Mouse (Mus musculus): ENCODE results near the gene Uba2. TPM values are rescaled to one million over a fixed set of nuclear protein-coding genes. Genes with fewer than 3 reads are reported as not detected.
A peak's percentile ranks its signal among the peaks of the same experiment; 100 is the strongest.

The Uba2 gene
- polyA plus RNA-seq, 1 experiment from 2014 or later: 240 TPM

DNA sequence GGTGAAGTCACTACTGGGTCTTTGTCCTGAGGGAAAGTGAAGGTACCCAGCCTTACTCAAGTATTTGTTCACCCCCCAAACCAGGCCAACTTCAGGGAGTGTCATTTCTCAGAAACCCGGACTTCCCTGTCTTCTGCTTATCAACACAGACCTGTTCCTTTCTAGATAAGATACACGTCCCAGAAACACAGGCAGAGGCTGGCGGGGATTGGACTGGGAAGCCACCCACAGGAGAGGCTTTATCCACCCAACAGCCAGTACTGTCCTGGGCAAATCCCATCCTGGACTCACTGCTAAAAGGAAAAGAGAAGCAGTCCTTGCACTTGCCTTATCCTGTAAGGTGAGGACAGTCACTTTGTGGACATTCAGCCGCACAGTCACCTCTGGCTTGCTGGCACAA lies 22.2 kb downstream of the Uba2 start:
- Histone ChIP-seq H3K4me2 (replicated peaks; ENCODE audit: low read depth, low read length) (no peak overlapping the region), H3K4me1 (ENCODE audit: control insufficient read depth, insufficient read depth, low read length) (no peaks in the 10 kb centered on the region), H3K9me3 (ENCODE audit: control insufficient read depth, low read length) (0 out of 2 replicates have a peak, but pooled peaks cover 4% of the 10 kb centered on the region), H3K27ac (ENCODE audit: low read depth, low read length) (no peak overlapping the region), H3K27me3 (ENCODE audit: control insufficient read depth, insufficient read depth, low read length) (no peaks in the 10 kb centered on the region), H3K36me3 (ENCODE audit: control insufficient read depth, insufficient read depth, low read length) (peaks cover 98% of the 10 kb centered on the region), H3K4me3 (ENCODE audit: low read length) (no peak overlapping the region), H3K9ac (ENCODE audit: low read depth, low read length) (no peak overlapping the region)
- 94% methylated on average over 4 of the region's 4 CpGs for WGBS
- ATAC-seq (ENCODE audit: low FRiP score, low TSS enrichment): no peak

DNA sequence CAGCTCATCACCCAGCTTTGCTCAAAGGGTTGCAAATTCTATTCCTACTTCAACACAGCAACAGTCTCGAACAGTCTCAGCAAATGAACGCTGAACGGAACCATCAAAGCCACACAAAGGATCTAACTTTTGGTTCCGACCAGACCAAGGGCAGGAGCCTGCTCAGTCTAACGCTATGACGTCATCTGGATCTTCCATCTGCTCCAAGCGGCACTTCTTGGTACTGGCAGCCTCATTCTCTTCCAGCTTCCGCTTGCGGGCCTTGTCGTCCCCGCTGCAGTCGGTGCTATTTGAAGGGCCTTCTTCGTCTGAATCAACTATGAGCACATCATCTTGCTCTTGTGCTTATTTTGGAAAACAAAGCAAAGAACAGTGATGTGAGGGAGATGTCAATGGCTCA lies 28.3 kb downstream of the Uba2 start:
- Histone ChIP-seq H3K4me2 (replicated peaks; ENCODE audit: low read depth, low read length) (no peak overlapping the region), H3K36me3 (ENCODE audit: control insufficient read depth, insufficient read depth, low read length) (peaks cover 62% of the 10 kb centered on the region), H3K27me3 (ENCODE audit: control insufficient read depth, insufficient read depth, low read length) (no peaks in the 10 kb centered on the region), H3K4me3 (ENCODE audit: low read length) (no peak overlapping the region), H3K9me3 (ENCODE audit: control insufficient read depth, low read length) (no peaks in the 10 kb centered on the region), H3K4me1 (ENCODE audit: control insufficient read depth, insufficient read depth, low read length) (no peaks in the 10 kb centered on the region), H3K9ac (ENCODE audit: low read depth, low read length) (no peak overlapping the region), H3K27ac (ENCODE audit: low read depth, low read length) (no peak overlapping the region)
- ATAC-seq (ENCODE audit: low FRiP score, low TSS enrichment): no peak
- 97% methylated on average over 13 of the region's 13 CpGs for WGBS

DNA sequence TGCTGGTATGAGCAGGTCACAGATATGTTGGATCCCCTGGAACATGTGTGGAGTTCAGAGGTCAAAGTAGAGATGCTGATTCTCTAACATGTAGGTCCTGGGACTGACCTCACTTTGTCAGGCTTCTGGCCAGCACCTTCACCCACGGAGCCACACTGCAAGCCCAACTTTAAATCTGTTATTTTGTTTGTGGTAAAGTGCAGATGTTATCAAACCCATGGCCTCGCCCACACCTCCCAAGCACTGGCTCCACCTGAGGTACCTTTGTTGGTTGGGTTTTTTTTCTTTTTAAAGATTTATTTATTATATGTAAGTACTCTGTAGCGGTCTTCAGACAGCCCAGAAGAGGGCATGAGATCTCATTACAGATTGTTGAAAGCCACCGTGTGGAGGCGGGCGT lies 29.9 kb downstream of the Uba2 start:
- no peaks in the 10 kb centered on the region for H3K4me1 ChIP-seq (ENCODE audit: control insufficient read depth, insufficient read depth, low read length)
- H3K27me3 ChIP-seq (ENCODE audit: control insufficient read depth, insufficient read depth, low read length): no peaks in the 10 kb centered on the region
- no peak overlapping the region for H3K27ac ChIP-seq (ENCODE audit: low read depth, low read length)
- WGBS: 88% methylated on average over 6 of the region's 6 CpGs
- H3K4me3 ChIP-seq (ENCODE audit: low read length): no peak overlapping the region
- H3K36me3 ChIP-seq (ENCODE audit: control insufficient read depth, insufficient read depth, low read length): peaks cover 46% of the 10 kb centered on the region
- ATAC-seq (ENCODE audit: low FRiP score, low TSS enrichment): 0 out of 2 replicates have a peak, but pooled peaks have one; percentile 53
- H3K4me2 ChIP-seq (replicated peaks; ENCODE audit: low read depth, low read length): no peak overlapping the region
- no peaks in the 10 kb centered on the region for H3K9me3 ChIP-seq (ENCODE audit: control insufficient read depth, low read length)
- H3K9ac ChIP-seq (ENCODE audit: low read depth, low read length): no peak overlapping the region

GRCm38 (mm10) chr7:34134336-34134735 lies 35.1 kb downstream of the Uba2 start:
- no peaks in the 10 kb centered on the region for H3K9me3 ChIP-seq (ENCODE audit: control insufficient read depth, low read length)
- H3K27me3 ChIP-seq (ENCODE audit: control insufficient read depth, insufficient read depth, low read length): no peaks in the 10 kb centered on the region
- no peak for ATAC-seq (ENCODE audit: low FRiP score, low TSS enrichment)
- no peak overlapping the region for H3K27ac ChIP-seq (ENCODE audit: low read depth, low read length)
- no peak overlapping the region for H3K4me2 ChIP-seq (replicated peaks; ENCODE audit: low read depth, low read length)
- H3K4me3 ChIP-seq (ENCODE audit: low read length): no peak overlapping the region
- WGBS: 87% methylated on average over 2 of the region's 2 CpGs
- H3K4me1 ChIP-seq (ENCODE audit: control insufficient read depth, insufficient read depth, low read length): peaks cover 10% of the 10 kb centered on the region; the same call in 1 of the 2 replicates
- H3K9ac ChIP-seq (ENCODE audit: low read depth, low read length): no peak overlapping the region
- no peaks in the 10 kb centered on the region for H3K36me3 ChIP-seq (ENCODE audit: control insufficient read depth, insufficient read depth, low read length)

DNA sequence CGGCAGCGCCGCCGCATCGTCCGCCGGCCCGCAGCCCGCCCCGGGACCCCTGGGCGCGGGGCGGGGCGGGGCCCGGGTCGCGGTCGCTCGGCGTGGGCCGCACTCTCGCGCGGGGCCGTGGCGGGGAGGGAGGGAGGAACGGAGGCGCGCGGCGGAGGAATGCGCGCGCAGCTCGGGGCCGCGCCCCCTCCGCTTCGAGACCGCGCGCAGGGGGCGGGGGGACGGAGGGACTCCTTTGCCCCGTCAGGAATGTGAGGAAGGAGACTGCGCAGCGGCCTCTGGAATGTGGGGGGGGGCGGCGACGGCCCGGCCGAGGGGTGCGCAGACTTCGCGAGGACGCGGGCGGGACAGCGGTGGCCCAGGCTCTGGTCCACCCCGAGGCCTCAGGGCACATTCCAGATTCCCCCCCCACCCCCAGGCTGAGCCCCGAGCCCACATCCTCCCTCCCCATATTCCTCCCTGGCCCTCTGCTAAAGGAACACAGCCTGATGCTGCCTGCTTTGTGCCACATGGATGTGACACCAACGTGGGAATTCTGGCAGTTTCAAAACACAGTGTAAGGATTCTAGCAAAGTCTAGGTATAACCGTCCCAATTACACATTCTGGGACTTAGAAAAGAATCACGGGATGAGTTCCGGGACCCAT lies 36.2 kb downstream of the Uba2 start, which contains the start of gene Wtip:
Gene Wtip (minus strand): TSS at position 152 of the 646 bp plus-strand sequence.
- H3K9ac ChIP-seq (ENCODE audit: low read depth, low read length): peak within 1 kb of the TSS; percentile 95
- 2% methylated on average over 27 of the region's 65 CpGs for WGBS
- no peaks in the 10 kb centered on the region for H3K36me3 ChIP-seq (ENCODE audit: control insufficient read depth, insufficient read depth, low read length)
- ATAC-seq (ENCODE audit: low FRiP score, low TSS enrichment): peak; percentile 91
- peak within 1 kb of the TSS; percentile 71 for H3K4me2 ChIP-seq (replicated peaks; ENCODE audit: low read depth, low read length)
- H3K4me3 ChIP-seq (ENCODE audit: low read length): peak within 1 kb of the TSS; percentile 83
- H3K27me3 ChIP-seq (ENCODE audit: control insufficient read depth, insufficient read depth, low read length): no peaks in the 10 kb centered on the region
- H3K4me1 ChIP-seq (ENCODE audit: control insufficient read depth, insufficient read depth, low read length): peaks cover 10% of the 10 kb centered on the region; the same call in 1 of the 2 replicates
- peak within 1 kb of the TSS; percentile 59; the same call in 1 of the 2 replicates for H3K27ac ChIP-seq (ENCODE audit: low read depth, low read length)
- H3K9me3 ChIP-seq (ENCODE audit: control insufficient read depth, low read length): no peaks in the 10 kb centered on the region

GRCm38 (mm10) chr7:34132355-34133079 lies 36.9 kb downstream of the Uba2 start:
- peaks cover 10% of the 10 kb centered on the region; the same call in 1 of the 2 replicates for H3K4me1 ChIP-seq (ENCODE audit: control insufficient read depth, insufficient read depth, low read length)
- H3K4me3 ChIP-seq (ENCODE audit: low read length): peak overlapping the region; percentile 83
- H3K27ac ChIP-seq (ENCODE audit: low read depth, low read length): peak overlapping the region; percentile 59; the same call in 1 of the 2 replicates
- peak overlapping the region; percentile 71 for H3K4me2 ChIP-seq (replicated peaks; ENCODE audit: low read depth, low read length)
- H3K9ac ChIP-seq (ENCODE audit: low read depth, low read length): peak overlapping the region; percentile 95
- WGBS: under 1% methylated on average over 61 of the region's 116 CpGs
- no peaks in the 10 kb centered on the region for H3K27me3 ChIP-seq (ENCODE audit: control insufficient read depth, insufficient read depth, low read length)
- no peaks in the 10 kb centered on the region for H3K36me3 ChIP-seq (ENCODE audit: control insufficient read depth, insufficient read depth, low read length)
- peak; percentile 77 for ATAC-seq (ENCODE audit: low FRiP score, low TSS enrichment)
- H3K9me3 ChIP-seq (ENCODE audit: control insufficient read depth, low read length): no peaks in the 10 kb centered on the region; the same call in 1 of the 2 replicates

DNA sequence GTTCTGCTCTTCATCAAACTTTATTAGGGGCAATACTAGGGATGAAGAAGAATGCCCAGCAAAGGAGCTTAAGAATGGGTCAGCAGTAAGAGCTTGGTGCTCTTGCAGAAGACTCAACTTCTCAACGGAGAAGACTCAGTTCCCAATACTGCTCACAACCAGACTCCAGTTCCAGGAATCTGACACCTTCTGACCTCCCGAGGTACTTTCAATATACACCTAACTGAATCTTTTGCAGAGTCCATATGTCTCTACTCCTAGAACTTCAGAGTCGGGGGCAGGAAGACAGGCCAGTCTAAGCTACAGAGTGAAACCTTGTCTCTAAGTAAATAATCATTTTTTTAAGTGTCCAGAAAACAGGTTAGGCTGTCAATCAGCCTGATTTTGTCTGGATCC lies 37.4 kb downstream of the Uba2 start:
- WGBS: 0% methylated on average over 3 of the region's 3 CpGs

DNA sequence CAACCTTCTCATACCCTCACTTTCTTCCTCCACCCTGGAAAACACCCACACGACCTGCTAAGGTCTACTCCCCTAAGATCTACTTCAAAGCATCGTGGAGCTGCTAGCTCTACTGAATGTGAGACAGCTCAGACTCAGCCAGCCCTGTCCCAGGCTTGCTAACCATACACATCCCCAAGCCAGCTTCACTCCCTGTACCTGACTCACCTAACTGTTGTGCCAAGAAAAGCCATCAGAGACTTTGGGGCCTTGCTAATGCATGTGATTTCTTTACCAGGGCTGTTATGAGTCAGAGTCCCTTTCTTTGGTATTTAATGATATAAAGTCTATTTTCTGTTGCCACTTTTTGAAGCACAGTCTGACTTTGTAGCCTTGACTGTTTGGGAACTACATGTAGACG lies 38.3 kb downstream of the Uba2 start:
- H3K4me1 ChIP-seq (ENCODE audit: control insufficient read depth, insufficient read depth, low read length): peaks cover 10% of the 10 kb centered on the region; the same call in 1 of the 2 replicates
- H3K4me3 ChIP-seq (ENCODE audit: low read length): peak overlapping the region; percentile 83; the same call in 1 of the 2 replicates
- peaks cover 3% of the 10 kb centered on the region; the same call in 1 of the 2 replicates for H3K9me3 ChIP-seq (ENCODE audit: control insufficient read depth, low read length)
- H3K4me2 ChIP-seq (replicated peaks; ENCODE audit: low read depth, low read length): peak overlapping the region; percentile 71; the same call in 1 of the 2 replicates
- H3K27ac ChIP-seq (ENCODE audit: low read depth, low read length): no peak overlapping the region
- peak overlapping the region; percentile 7; the same call in 1 of the 2 replicates for H3K9ac ChIP-seq (ENCODE audit: low read depth, low read length)
- no peaks in the 10 kb centered on the region for H3K27me3 ChIP-seq (ENCODE audit: control insufficient read depth, insufficient read depth, low read length)
- H3K36me3 ChIP-seq (ENCODE audit: control insufficient read depth, insufficient read depth, low read length): no peaks in the 10 kb centered on the region
- WGBS: 61% methylated on average over 3 of the region's 3 CpGs
- ATAC-seq (ENCODE audit: low FRiP score, low TSS enrichment): no peak

More for the DNA sequence above, 37.4 kb downstream of the Uba2 start:
- H3K36me3 ChIP-seq (ENCODE audit: control insufficient read depth, insufficient read depth, low read length): no peaks in the 10 kb centered on the region
- 0 out of 2 replicates have a peak, but pooled peaks have one; percentile 11 for ATAC-seq (ENCODE audit: low FRiP score, low TSS enrichment)
- H3K4me3 ChIP-seq (ENCODE audit: low read length): peak overlapping the region; percentile 83
- peaks cover 3% of the 10 kb centered on the region; the same call in 1 of the 2 replicates for H3K9me3 ChIP-seq (ENCODE audit: control insufficient read depth, low read length)
- H3K27ac ChIP-seq (ENCODE audit: low read depth, low read length): no peak overlapping the region
- peaks cover 10% of the 10 kb centered on the region; the same call in 1 of the 2 replicates for H3K4me1 ChIP-seq (ENCODE audit: control insufficient read depth, insufficient read depth, low read length)
- H3K9ac ChIP-seq (ENCODE audit: low read depth, low read length): peak overlapping the region; percentile 95
- peak overlapping the region; percentile 71 for H3K4me2 ChIP-seq (replicated peaks; ENCODE audit: low read depth, low read length)
- H3K27me3 ChIP-seq (ENCODE audit: control insufficient read depth, insufficient read depth, low read length): no peaks in the 10 kb centered on the region

Measured in kidney, embryonic 14.5 days (tissue).